Mouse (Mus musculus) kidney, embryonic 14.5 days (tissue): ENCODE results near the gene Tec. TPM values are rescaled to one million over a fixed set of nuclear protein-coding genes. Genes with fewer than 3 reads are reported as not detected.

ENCODE experiments used
- ATAC-seq: fragments of 200-750 bp; cut with Nextera tagmentation; 2 replicates; pipeline ENCODE4 v1.8.0; 2017; ENCODE audit warnings: moderate number of reproducible peaks, mild to moderate bottlenecking, moderate TSS enrichment, moderate library complexity; ENCODE audit not compliant: low FRiP score, low TSS enrichment
- H3K27ac ChIP-seq: fragments of 300-500 bp; sonication (generic); 2 replicates; pipeline ENCODE4 v1.5.1; 2014; ENCODE audit warnings: low read depth, mild to moderate bottlenecking, low read length, moderate library complexity, mixed read lengths
- H3K27me3 ChIP-seq: fragments of 300-500 bp; sonication (generic); 2 replicates; pipeline ENCODE4 v1.6.1; 2014; ENCODE audit warnings: mild to moderate bottlenecking, low read length; ENCODE audit not compliant: control insufficient read depth, insufficient read depth
- H3K36me3 ChIP-seq: fragments of 300-500 bp; sonication (generic); 2 replicates; pipeline ENCODE4 v1.6.1; 2014; ENCODE audit warnings: low read length, mixed read lengths; ENCODE audit not compliant: control insufficient read depth, insufficient read depth
- H3K4me1 ChIP-seq: fragments of 300-500 bp; sonication (generic); 2 replicates; pipeline ENCODE4 v1.6.1; 2014; ENCODE audit warnings: low read length, mixed read lengths; ENCODE audit not compliant: control insufficient read depth, insufficient read depth
- H3K4me2 ChIP-seq: fragments of 300-500 bp; sonication (generic); replicated peaks from 2 replicates; pipeline ENCODE4 v1.6.1; 2014; ENCODE audit warnings: low read depth, mild to moderate bottlenecking, low read length
- H3K4me3 ChIP-seq: fragments of 300-500 bp; sonication (generic); 2 replicates; pipeline ENCODE4 v1.5.1; 2014; ENCODE audit warnings: mild to moderate bottlenecking, low read length
- H3K9ac ChIP-seq: fragments of 300-500 bp; sonication (generic); 2 replicates; pipeline ENCODE4 v1.6.1; 2014; ENCODE audit warnings: low read depth, mild to moderate bottlenecking, low read length, moderate library complexity
- H3K9me3 ChIP-seq: fragments of 300-500 bp; sonication (generic); 2 replicates; pipeline ENCODE4 v1.6.1; 2016; ENCODE audit warnings: low read length; ENCODE audit not compliant: control insufficient read depth
- WGBS: fragments of 180-500 bp; shearing (Covaris S2); extraction: QIAGEN DNeasy Blood & Tissue Kit; methylation state at CpG from one replicate; pipeline ENCODE4 v1.1.7; 2014; 5-methylcytosine and 5-hydroxymethylcytosine counted together
- polyA plus RNA-seq: library from polyadenylated mRNA; unstranded; fragments of >200 nt; fragmentation: Nextera tagmentation; extraction: Ambion mirVana; gene quantifications from 2 replicates; pipeline ENCODE4 v1.2.1, GENCODE M21; 2014

The Tec gene
- polyA plus RNA-seq, 1 experiment from 2014 or later: 8.9 TPM

- Histone ChIP-seq H3K9ac (no peak overlapping the region), H3K36me3 (no peaks in the 10 kb centered on the region), H3K4me3 (no peak overlapping the region), H3K27me3 (no peaks in the 10 kb centered on the region), H3K4me1 (0 out of 2 replicates have a peak, but pooled peaks cover 3% of the 10 kb centered on the region), H3K4me2 (no peak overlapping the region), H3K27ac (no peak overlapping the region), H3K9me3 (no peaks in the 10 kb centered on the region)
- WGBS: 70% methylated on average over 2 of the region's 2 CpGs
- ATAC-seq: no peak
These were observed 92.2 kb downstream of the Tec start for GRCm38 (mm10) chr5:72776127-72776526.

GRCm38 (mm10) chr5:72769841-72770240, 98.4 kb downstream of the Tec start:
- H3K4me1 ChIP-seq: 0 out of 2 replicates have a peak, but pooled peaks cover 3% of the 10 kb centered on the region
- ATAC-seq: no peak

DNA sequence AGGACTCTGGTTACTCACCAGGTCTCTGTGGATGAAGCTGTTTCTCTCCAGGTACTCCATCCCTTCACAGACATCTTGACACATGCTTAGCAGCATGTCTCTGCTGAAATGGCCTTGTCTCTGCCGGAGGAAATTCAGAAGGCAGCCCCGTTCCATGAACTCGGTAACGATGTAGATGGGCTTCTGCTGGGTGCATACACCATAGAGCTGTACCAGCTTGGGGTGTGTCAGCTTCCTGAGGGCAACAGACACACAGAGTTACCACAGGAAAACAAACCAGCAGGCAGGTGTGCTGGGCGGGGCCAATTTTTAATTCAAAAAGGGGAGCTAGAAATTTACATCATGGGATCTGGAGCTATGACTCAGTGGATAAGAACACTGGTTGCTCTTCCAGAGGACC, 104.7 kb downstream of the Tec start:
- ATAC-seq: no peak
- 91% methylated on average over 5 of the region's 5 CpGs for WGBS
- no peaks in the 10 kb centered on the region for H3K27me3 ChIP-seq
- no peaks in the 10 kb centered on the region for H3K36me3 ChIP-seq
- H3K27ac ChIP-seq: peak overlapping the region; percentile 24; the same call in 1 of the 2 replicates
- no peak overlapping the region for H3K4me2 ChIP-seq
- H3K4me1 ChIP-seq: no peaks in the 10 kb centered on the region
- no peak overlapping the region for H3K4me3 ChIP-seq
- H3K9ac ChIP-seq: no peak overlapping the region
- no peaks in the 10 kb centered on the region for H3K9me3 ChIP-seq

More at GRCm38 (mm10) chr5:72769841-72770240, 98.4 kb downstream of the Tec start:
- Histone ChIP-seq H3K9ac (no peak overlapping the region), H3K27me3 (no peaks in the 10 kb centered on the region), H3K27ac (no peak overlapping the region), H3K9me3 (no peaks in the 10 kb centered on the region), H3K4me3 (no peak overlapping the region), H3K4me2 (no peak overlapping the region), H3K36me3 (no peaks in the 10 kb centered on the region)
- 60% methylated on average over 6 of the region's 6 CpGs for WGBS

DNA sequence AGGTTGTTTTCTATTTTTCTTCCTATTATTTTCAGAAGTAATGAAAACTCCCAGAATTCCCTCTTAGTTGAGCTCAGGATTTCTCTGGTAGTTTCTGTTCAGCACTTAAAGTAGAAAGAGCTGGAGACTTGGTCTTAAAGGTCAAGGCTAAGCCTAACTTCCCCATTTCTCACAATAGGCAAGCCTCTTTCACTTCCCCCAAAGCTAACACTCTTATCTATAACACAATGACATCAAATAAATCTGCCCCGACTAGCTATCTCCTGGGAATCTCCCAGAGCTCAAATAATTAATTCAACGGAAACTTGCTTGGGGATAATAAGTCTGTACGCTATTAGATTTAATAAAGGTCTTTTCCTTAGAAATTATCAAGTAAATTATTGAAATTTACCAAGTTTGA, 105.3 kb downstream of the Tec start:
- no peak for ATAC-seq
- no peak overlapping the region for H3K4me2 ChIP-seq
- no peak overlapping the region for H3K27ac ChIP-seq
- no peak overlapping the region for H3K9ac ChIP-seq
- H3K4me1 ChIP-seq: no peaks in the 10 kb centered on the region
- H3K4me3 ChIP-seq: no peak overlapping the region
- no peaks in the 10 kb centered on the region for H3K36me3 ChIP-seq
- 57% methylated on average over 3 of the region's 3 CpGs for WGBS
- H3K27me3 ChIP-seq: no peaks in the 10 kb centered on the region
- no peaks in the 10 kb centered on the region for H3K9me3 ChIP-seq

- Histone ChIP-seq H3K9ac (no peak overlapping the region), H3K27ac (no peak overlapping the region), H3K36me3 (no peaks in the 10 kb centered on the region), H3K4me3 (no peak overlapping the region), H3K4me1 (no peaks in the 10 kb centered on the region), H3K9me3 (no peaks in the 10 kb centered on the region), H3K27me3 (no peaks in the 10 kb centered on the region), H3K4me2 (no peak overlapping the region)
- WGBS: 90% methylated on average over 5 of the region's 5 CpGs
- ATAC-seq: no peak
These were observed 106.5 kb downstream of the Tec start for GRCm38 (mm10) chr5:72761758-72762157.

- no peaks in the 10 kb centered on the region for H3K4me1 ChIP-seq
- no peaks in the 10 kb centered on the region for H3K36me3 ChIP-seq
- no peak for ATAC-seq
- no peak overlapping the region for H3K4me3 ChIP-seq
- no peak overlapping the region for H3K27ac ChIP-seq
- WGBS: 48% methylated on average over 5 of the region's 5 CpGs
- H3K9ac ChIP-seq: no peak overlapping the region
- no peak overlapping the region for H3K4me2 ChIP-seq
- H3K9me3 ChIP-seq: no peaks in the 10 kb centered on the region
- H3K27me3 ChIP-seq: no peaks in the 10 kb centered on the region
These were observed 107.0 kb downstream of the Tec start for GRCm38 (mm10) chr5:72761237-72761636.

GRCm38 (mm10) chr5:72758925-72759924, 109.1 kb downstream of the Tec start:
- no peak overlapping the region for H3K9ac ChIP-seq
- WGBS: 73% methylated on average over 13 of the region's 13 CpGs
- no peak for ATAC-seq

GRCm38 (mm10) chr5:72757155-72757773, 111.0 kb downstream of the Tec start:
- no peaks in the 10 kb centered on the region for H3K27me3 ChIP-seq
- no peaks in the 10 kb centered on the region for H3K4me1 ChIP-seq
- no peak overlapping the region for H3K4me3 ChIP-seq
- H3K4me2 ChIP-seq: no peak overlapping the region
- no peaks in the 10 kb centered on the region for H3K36me3 ChIP-seq
- H3K9me3 ChIP-seq: no peaks in the 10 kb centered on the region
- 74% methylated on average over 18 of the region's 18 CpGs for WGBS
- no peak overlapping the region for H3K9ac ChIP-seq
- no peak overlapping the region for H3K27ac ChIP-seq
- no peak for ATAC-seq

More at GRCm38 (mm10) chr5:72758925-72759924, 109.1 kb downstream of the Tec start:
- Histone ChIP-seq H3K27ac (no peak overlapping the region), H3K9me3 (no peaks in the 10 kb centered on the region), H3K36me3 (no peaks in the 10 kb centered on the region), H3K27me3 (no peaks in the 10 kb centered on the region), H3K4me2 (no peak overlapping the region), H3K4me3 (no peak overlapping the region), H3K4me1 (no peaks in the 10 kb centered on the region)

- Histone ChIP-seq H3K27me3 (no peaks in the 10 kb centered on the region), H3K9ac (no peak overlapping the region), H3K36me3 (no peaks in the 10 kb centered on the region), H3K27ac (no peak overlapping the region), H3K4me1 (no peaks in the 10 kb centered on the region), H3K4me3 (no peak overlapping the region), H3K4me2 (no peak overlapping the region), H3K9me3 (no peaks in the 10 kb centered on the region)
- ATAC-seq: no peak
- 92% methylated on average over 8 of the region's 8 CpGs for WGBS
These were observed 112.3 kb downstream of the Tec start for GRCm38 (mm10) chr5:72755941-72756340.
